Mouse (Mus musculus) liver, embryonic 12.5 days (tissue): ENCODE data around the gene Klhl18. TPM values are rescaled to one million over a fixed set of nuclear protein-coding genes. Genes with fewer than 3 reads are reported as not detected.
"Not testable (repeated sequence)": the region's sequence is repeated elsewhere in the genome, so short reads cannot be mapped to it uniquely, and the experiment has no call there.

ENCODE experiments used
- ATAC-seq: fragments of 200-750 bp; cut with Nextera tagmentation; 2 replicates; pipeline ENCODE4 v1.8.0; 2017; ENCODE audit warnings: moderate number of reproducible peaks, mild to moderate bottlenecking, moderate library complexity
- H3K27ac ChIP-seq: fragments of 300-500 bp; sonication (generic); 2 replicates; pipeline ENCODE4 v1.5.1; 2016; ENCODE audit warnings: mild to moderate bottlenecking
- H3K27me3 ChIP-seq: fragments of 300-500 bp; sonication (generic); replicated peaks from 2 replicates; pipeline ENCODE4 v1.6.1; 2016; ENCODE audit warnings: mild to moderate bottlenecking, moderate library complexity
- H3K36me3 ChIP-seq: fragments of 300-500 bp; sonication (generic); 2 replicates; pipeline ENCODE4 v1.6.1; 2016; ENCODE audit warnings: mild to moderate bottlenecking, moderate library complexity
- H3K4me1 ChIP-seq: fragments of 300-500 bp; sonication (generic); 2 replicates; pipeline ENCODE4 v1.6.1; 2016
- H3K4me2 ChIP-seq: fragments of 300-500 bp; sonication (generic); 2 replicates; pipeline ENCODE4 v1.6.1; 2016; ENCODE audit warnings: mild to moderate bottlenecking, moderate library complexity
- H3K4me3 ChIP-seq: fragments of 300-500 bp; sonication (generic); 2 replicates; pipeline ENCODE4 v1.5.1; 2016; ENCODE audit warnings: mild to moderate bottlenecking, moderate library complexity
- H3K9ac ChIP-seq: fragments of 300-500 bp; sonication (generic); 2 replicates; pipeline ENCODE4 v1.6.1; 2016; ENCODE audit warnings: mild to moderate bottlenecking, moderate library complexity
- H3K9me3 ChIP-seq: fragments of 300-500 bp; sonication (generic); replicated peaks from 2 replicates; pipeline ENCODE4 v1.6.1; 2016; ENCODE audit warnings: mild to moderate bottlenecking, moderate library complexity
- WGBS: fragments of 180-500 bp; shearing (Covaris S2); methylation state at CpG from one replicate; pipeline ENCODE4 v1.1.7; 2016; ENCODE audit not compliant: insufficient replicate concordance; 5-methylcytosine and 5-hydroxymethylcytosine counted together
- polyA plus RNA-seq: library from polyadenylated mRNA; unstranded; fragments of >200 nt; fragmentation: Nextera tagmentation; extraction: Ambion mirVana; gene quantifications from 2 replicates; pipeline ENCODE4 v1.2.1, GENCODE M21; 2016

Gene Klhl18
- polyA plus RNA-seq, 1 experiment from 2014 or later, result 3.8 TPM

GRCm38 (mm10) chr9:110412926-110413325 is 63.6 kb downstream of the Klhl18 start:
- 85% methylated on average over 5 of the region's 7 CpGs for WGBS
- Histone ChIP-seq H3K4me3 (no peak overlapping the region), H3K4me1 (peaks cover 4% of the 10 kb centered on the region; the same call in 1 of the 2 replicates), H3K9ac (no peak overlapping the region), H3K27ac (no peak overlapping the region), H3K36me3 (no peaks in the 10 kb centered on the region), H3K9me3 (no peaks in the 10 kb centered on the region), H3K4me2 (no peak overlapping the region), H3K27me3 (no peaks in the 10 kb centered on the region)
- ATAC-seq, result no peak

GRCm38 (mm10) chr9:110410908-110411887 is 65.3 kb downstream of the Klhl18 start:
- Histone ChIP-seq H3K4me1 (peaks cover 17% of the 10 kb centered on the region), H3K27me3 (no peaks in the 10 kb centered on the region), H3K36me3 (no peaks in the 10 kb centered on the region), H3K9ac (no peak overlapping the region), H3K4me2 (no peak overlapping the region), H3K4me3 (no peak overlapping the region), H3K9me3 (no peaks in the 10 kb centered on the region), H3K27ac (no peak overlapping the region)
- whole genome bisulfite sequencing, result 38% methylated on average over 6 of the region's 6 CpGs
- no peak for ATAC-seq

GRCm38 (mm10) chr9:110408099-110408773 is 68.3 kb downstream of the Klhl18 start, which contains the start of gene Ptpn23:
Gene Ptpn23, minus strand, starts transcription at chr9:110408213.
- no peaks in the 10 kb centered on the region for H3K9me3 ChIP-seq
- peak within 1 kb of the TSS; percentile 95 for H3K4me2 ChIP-seq
- peak within 1 kb of the TSS; percentile 82 for H3K9ac ChIP-seq
- peaks cover 19% of the 10 kb centered on the region for H3K4me1 ChIP-seq
- ATAC-seq, result peak; percentile 96
- H3K36me3 ChIP-seq, result peaks cover 12% of the 10 kb centered on the region
- H3K4me3 ChIP-seq, result peak within 1 kb of the TSS; percentile 89
- H3K27ac ChIP-seq, result peak within 1 kb of the TSS; percentile 72
- H3K27me3 ChIP-seq, result no peaks in the 10 kb centered on the region
- under 1% methylated on average over 39 of the region's 39 CpGs for WGBS

GRCm38 (mm10) chr9:110407311-110408098 is 69.0 kb downstream of the Klhl18 start:
- Histone ChIP-seq H3K9ac (peak overlapping the region; percentile 82), H3K27me3 (no peaks in the 10 kb centered on the region), H3K4me1 (peaks cover 19% of the 10 kb centered on the region), H3K36me3 (peaks cover 12% of the 10 kb centered on the region), H3K27ac (peak overlapping the region; percentile 72; the same call in 1 of the 2 replicates), H3K4me2 (peak overlapping the region; percentile 95), H3K9me3 (no peaks in the 10 kb centered on the region), H3K4me3 (peak overlapping the region; percentile 89)
- ATAC-seq, result peak; percentile 62
- WGBS, result 2% methylated on average over 41 of the region's 41 CpGs

- H3K27ac ChIP-seq, ATAC-seq, H3K4me3 ChIP-seq, H3K9me3 ChIP-seq, H3K9ac ChIP-seq, H3K4me2 ChIP-seq, H3K27me3 ChIP-seq: not testable (repeated sequence)
- peaks cover 14% of the 10 kb centered on the region for H3K4me1 ChIP-seq
- H3K36me3 ChIP-seq, result peaks cover 14% of the 10 kb centered on the region
- WGBS, result 72% methylated on average over 4 of the region's 4 CpGs
Measured at GRCm38 (mm10) chr9:110403240-110403639, 73.3 kb downstream of the Klhl18 start.

GRCm38 (mm10) chr9:110402731-110403130 is 73.8 kb downstream of the Klhl18 start:
- H3K27ac ChIP-seq, result no peak overlapping the region
- H3K36me3 ChIP-seq, result peaks cover 18% of the 10 kb centered on the region
- H3K4me1 ChIP-seq, result peaks cover 14% of the 10 kb centered on the region
- H3K9ac ChIP-seq, result no peak overlapping the region
- 87% methylated on average over 2 of the region's 2 CpGs for WGBS
- ATAC-seq, result no peak
- H3K9me3 ChIP-seq, result no peaks in the 10 kb centered on the region
- H3K4me3 ChIP-seq, result no peak overlapping the region
- no peak overlapping the region for H3K4me2 ChIP-seq
- no peaks in the 10 kb centered on the region for H3K27me3 ChIP-seq

- no peaks in the 10 kb centered on the region for H3K4me1 ChIP-seq
- no peak overlapping the region for H3K27ac ChIP-seq
- H3K4me3 ChIP-seq, result no peak overlapping the region
- no peak overlapping the region for H3K4me2 ChIP-seq
- H3K27me3 ChIP-seq, result no peaks in the 10 kb centered on the region
- H3K9ac ChIP-seq, result no peak overlapping the region
- ATAC-seq, result no peak
- H3K36me3 ChIP-seq, result peaks cover 34% of the 10 kb centered on the region
- no peaks in the 10 kb centered on the region for H3K9me3 ChIP-seq
- 72% methylated on average over 5 of the region's 5 CpGs for WGBS
Measured at GRCm38 (mm10) chr9:110400650-110401049, 75.8 kb downstream of the Klhl18 start.

- H3K36me3 ChIP-seq, result peaks cover 89% of the 10 kb centered on the region
- 79% methylated on average over 4 of the region's 4 CpGs for WGBS
- no peak for ATAC-seq
- H3K27me3 ChIP-seq, result no peaks in the 10 kb centered on the region
- H3K9ac ChIP-seq, result no peak overlapping the region
- H3K27ac ChIP-seq, result no peak overlapping the region
- H3K4me3 ChIP-seq, result no peak overlapping the region
- H3K4me2 ChIP-seq, result no peak overlapping the region
- no peaks in the 10 kb centered on the region for H3K9me3 ChIP-seq
- H3K4me1 ChIP-seq, result peaks cover 5% of the 10 kb centered on the region; the same call in 1 of the 2 replicates
Measured at GRCm38 (mm10) chr9:110393295-110393694, 83.2 kb downstream of the Klhl18 start.

GRCm38 (mm10) chr9:110390843-110391242 is 85.7 kb downstream of the Klhl18 start:
- Histone ChIP-seq H3K4me3 (no peak overlapping the region), H3K9ac (no peak overlapping the region), H3K27ac (no peak overlapping the region), H3K27me3 (no peaks in the 10 kb centered on the region), H3K9me3 (no peaks in the 10 kb centered on the region), H3K36me3 (peaks cover 95% of the 10 kb centered on the region), H3K4me1 (peaks cover 5% of the 10 kb centered on the region; the same call in 1 of the 2 replicates), H3K4me2 (no peak overlapping the region)
- 41% methylated on average over 3 of the region's 3 CpGs for WGBS
- ATAC-seq, result peak; percentile 28; the same call in 1 of the 2 replicates

GRCm38 (mm10) chr9:110388011-110388410 is 88.5 kb downstream of the Klhl18 start:
- Histone ChIP-seq H3K36me3 (peaks cover 100% of the 10 kb centered on the region), H3K4me3 (no peak overlapping the region), H3K9me3 (no peaks in the 10 kb centered on the region), H3K27ac (no peak overlapping the region), H3K4me1 (peaks cover 5% of the 10 kb centered on the region; the same call in 1 of the 2 replicates), H3K9ac (no peak overlapping the region), H3K4me2 (no peak overlapping the region), H3K27me3 (no peaks in the 10 kb centered on the region)
- WGBS, result 76% methylated on average over 7 of the region's 7 CpGs
- no peak for ATAC-seq

- no peaks in the 10 kb centered on the region for H3K27me3 ChIP-seq
- H3K27ac ChIP-seq, result no peak overlapping the region
- no peaks in the 10 kb centered on the region for H3K9me3 ChIP-seq
- ATAC-seq, result no peak
- 87% methylated on average over 7 of the region's 7 CpGs for WGBS
- no peak overlapping the region for H3K4me2 ChIP-seq
- H3K4me1 ChIP-seq, result peaks cover 11% of the 10 kb centered on the region; the same call in 1 of the 2 replicates
- H3K36me3 ChIP-seq, result peaks cover 98% of the 10 kb centered on the region
- no peak overlapping the region for H3K4me3 ChIP-seq
- H3K9ac ChIP-seq, result no peak overlapping the region
Measured at GRCm38 (mm10) chr9:110384369-110384929, 92.0 kb downstream of the Klhl18 start.
